Mouse (Mus musculus) frontal cortex, adult 2 months (tissue): ENCODE measurements around the gene Nr1d1. TPM values are rescaled to one million over a fixed set of nuclear protein-coding genes. Genes with fewer than 3 reads are reported as not detected.
"Not testable (repeated sequence)": the region's sequence is repeated elsewhere in the genome, so short reads cannot be mapped to it uniquely, and the experiment has no call there.

Experiments
- DNase-seq, 2 experiments: peaks; one replicate each; pipeline ENCODE4 v3.0.0; 2022; ENCODE audit warnings: low spot score in 1 of 2; ENCODE audit errors: extremely low spot score in 1 of 2
- polyA plus RNA-seq: library from polyadenylated mRNA; depleted of rRNA; stranded (reverse); fragments of >200 nt; gene quantifications from 2 replicates; pipeline ENCODE4 v1.2.3, GENCODE M21; 2012; rRNA removed

Nr1d1 gene
- polyA plus RNA-seq, 1 experiment, result 126 TPM

- DNase-seq, result no peak
Measured at GRCm38 (mm10) chr11:98741051-98741620, 34.0 kb downstream of the Nr1d1 start.

GRCm38 (mm10) chr11:98740393-98741050, 34.6 kb downstream of the Nr1d1 start, which contains the start of gene Thra:
Gene Thra (plus strand): TSS chr11:98740638.
- DNase-seq, result peak in 1 of 2 experiments; percentile 75

GRCm38 (mm10) chr11:98740026-98740392, 35.1 kb downstream of the Nr1d1 start:
- DNase-seq, result no peak

GRCm38 (mm10) chr11:98738925-98739324, 36.2 kb downstream of the Nr1d1 start:
- no peak for DNase-seq

GRCm38 (mm10) chr11:98738428-98738911, 36.7 kb downstream of the Nr1d1 start:
- DNase-seq, result peak in 1 of 2 experiments; percentile 77

GRCm38 (mm10) chr11:98737220-98737619, 37.9 kb downstream of the Nr1d1 start:
- not testable (repeated sequence) for DNase-seq

GRCm38 (mm10) chr11:98736176-98736575, 39.0 kb downstream of the Nr1d1 start:
- DNase-seq, result no peak

- peak in 1 of 2 experiments; percentile 54 for DNase-seq
Measured at GRCm38 (mm10) chr11:98735111-98735510, 40.0 kb downstream of the Nr1d1 start.

- no peak for DNase-seq
Measured at GRCm38 (mm10) chr11:98734020-98734419, 41.1 kb downstream of the Nr1d1 start.

- peak in 1 of 2 experiments; percentile 90 for DNase-seq
Measured at GRCm38 (mm10) chr11:98731134-98731533, 44.0 kb downstream of the Nr1d1 start.

GRCm38 (mm10) chr11:98730727-98731126, 44.4 kb downstream of the Nr1d1 start:
- DNase-seq, result no peak

- peak; percentile 91 to 95 for DNase-seq
Measured at GRCm38 (mm10) chr11:98729119-98729588, 46.0 kb downstream of the Nr1d1 start, which contains the start of gene Med24. Gene Med24 (minus strand): TSS chr11:98729435.

GRCm38 (mm10) chr11:98725926-98726506, 49.1 kb downstream of the Nr1d1 start:
- DNase-seq, result no peak

GRCm38 (mm10) chr11:98723098-98723497, 52.0 kb downstream of the Nr1d1 start:
- DNase-seq, result no peak

- DNase-seq, result peak in 1 of 2 experiments; percentile 59
Measured at GRCm38 (mm10) chr11:98721458-98722226, 53.5 kb downstream of the Nr1d1 start.

- DNase-seq, result no peak
Measured at GRCm38 (mm10) chr11:98720756-98721155, 54.4 kb downstream of the Nr1d1 start.

Other genes with a start within 250 kb of the Nr1d1 start
- 0.17 and 0.32 TPM in 2 replicates for gene Ikzf3, start 229.3 kb downstream of the Nr1d1 start, polyA plus RNA-seq
- 0.10 TPM in 1 of 2 replicates, not detected in the other for gene Zpbp2, start 224.2 kb downstream of the Nr1d1 start, polyA plus RNA-seq
- 54.6 and 57.1 TPM in 2 replicates for gene Ormdl3, start 188.0 kb downstream of the Nr1d1 start, polyA plus RNA-seq
- not detected in 2 replicates for gene Lrrc3c, start 177.0 kb downstream of the Nr1d1 start, polyA plus RNA-seq
- 0.25 and 0.36 TPM in 2 replicates for gene Gm12355, start 149.7 kb downstream of the Nr1d1 start, polyA plus RNA-seq
- gene Gsdma3, start 149.0 kb downstream of the Nr1d1 start, polyA plus RNA-seq, result not detected in 2 replicates
- not detected in 2 replicates for gene Gsdma2, start 128.6 kb downstream of the Nr1d1 start, polyA plus RNA-seq
- 0.15 and 0.16 TPM in 2 replicates for gene Gsdma, start 111.0 kb downstream of the Nr1d1 start, polyA plus RNA-seq
- 166 and 177 TPM in 2 replicates for gene Psmd3, start 92.8 kb downstream of the Nr1d1 start, polyA plus RNA-seq
- gene Csf3, start 74.1 kb downstream of the Nr1d1 start, polyA plus RNA-seq, result not detected in 2 replicates
- 137 and 157 TPM in 2 replicates for gene Med24, start 45.9 kb downstream of the Nr1d1 start, polyA plus RNA-seq
- 770 and 851 TPM in 2 replicates for gene Thra, start 34.7 kb downstream of the Nr1d1 start, polyA plus RNA-seq
- gene Msl1, start 20.2 kb upstream of the Nr1d1 start, polyA plus RNA-seq, result 112 and 123 TPM in 2 replicates
- 47.8 TPM in 2 replicates for gene Casc3, start 29.6 kb upstream of the Nr1d1 start, polyA plus RNA-seq
- gene Rapgefl1, start 61.5 kb upstream of the Nr1d1 start, polyA plus RNA-seq, result 167 and 174 TPM in 2 replicates
- gene Wipf2, start 88.3 kb upstream of the Nr1d1 start, polyA plus RNA-seq, result 26.3 and 26.7 TPM in 2 replicates
- gene Cdc6, start 132.5 kb upstream of the Nr1d1 start, polyA plus RNA-seq, result 0.62 and 0.67 TPM in 2 replicates
- gene Rara, start 152.5 kb upstream of the Nr1d1 start, polyA plus RNA-seq, result 6.4 and 7.9 TPM in 2 replicates
- gene Gjd3, start 207.7 kb upstream of the Nr1d1 start, polyA plus RNA-seq, result 2.9 and 3.3 TPM in 2 replicates
- gene Top2a, start 248.9 kb upstream of the Nr1d1 start, polyA plus RNA-seq, result 2.1 and 3.1 TPM in 2 replicates